7 mouse cellular contexts compared by ENCODE assay signal in the genomic region with DNA sequence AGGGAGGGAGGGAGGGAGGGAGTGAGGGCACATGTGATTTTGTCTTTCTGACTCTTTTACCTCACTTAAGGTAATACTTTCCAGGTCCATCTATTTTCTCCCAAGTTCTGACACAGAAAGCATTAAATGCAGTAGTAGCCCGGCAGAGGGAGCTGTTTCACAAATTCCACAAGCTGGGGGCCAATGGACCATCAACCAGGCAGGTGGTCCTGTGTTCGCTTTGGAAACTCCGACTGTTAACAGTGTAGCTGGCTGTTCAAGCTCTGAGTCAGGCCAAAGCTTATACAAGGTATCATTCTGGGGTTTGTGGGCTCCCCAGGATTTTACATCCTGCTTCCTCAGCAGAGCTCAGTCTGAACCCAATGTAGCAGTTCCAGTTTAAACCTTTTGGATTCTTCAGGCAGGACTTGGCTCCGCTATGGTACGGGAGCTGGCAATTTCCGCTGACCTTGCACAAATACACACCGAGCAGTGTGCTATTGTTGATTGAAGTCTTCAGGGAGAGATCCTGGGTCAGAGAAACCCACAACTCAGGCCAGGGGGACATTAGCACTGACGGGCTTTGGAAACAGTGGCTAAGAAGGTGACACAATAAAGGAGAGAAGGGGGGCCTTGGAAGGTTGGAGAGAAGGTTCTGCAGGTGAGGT.
A peak's percentile ranks its signal among the peaks of the same experiment; 100 is the strongest.
DNase-seq lines count a peak whose midpoint lies in the region; ATAC-seq and TF ChIP-seq lines count a peak whose summit lies in the region.

No protein-coding gene starts in this region.

- TF ChIP-seq EP300 in liver, embryonic 14.5 days (IDR thresholded peaks at IDR 0.05; ENCODE audit: low read depth), result no peak

- 45% methylated on average over 8 of the region's 8 CpGs for WGBS in liver, embryonic 12.5 days (ENCODE audit: insufficient replicate concordance)
- 42% methylated on average over 8 of the region's 8 CpGs for WGBS in embryonic facial prominence, embryonic 13.5 days
- WGBS in hindbrain, postnatal 0 days, result 43% methylated on average over 8 of the region's 8 CpGs
- WGBS in liver, embryonic 14.5 days (ENCODE audit: insufficient replicate concordance), result 38% methylated on average over 8 of the region's 8 CpGs

- TF ChIP-seq CTCF in hindbrain, postnatal 0 days (IDR thresholded peaks at IDR 0.05; ENCODE audit: low read depth), result peak; percentile 79
- TF ChIP-seq CTCF in liver, embryonic 14.5 days (IDR thresholded peaks at IDR 0.05; ENCODE audit: low read depth), result peak; percentile 50

- H3K36me3 ChIP-seq in liver, embryonic 12.5 days, result no peaks in the 10 kb centered on the region
- no peaks in the 10 kb centered on the region for H3K36me3 ChIP-seq in embryonic facial prominence, embryonic 13.5 days
- no peaks in the 10 kb centered on the region for H3K36me3 ChIP-seq in hindbrain, postnatal 0 days (ENCODE audit: insufficient read depth, low read length)
- no peaks in the 10 kb centered on the region for H3K36me3 ChIP-seq in liver, embryonic 14.5 days (replicated peaks; ENCODE audit: control insufficient read depth, insufficient read depth, low read depth)
- no peaks in the 10 kb centered on the region for H3K36me3 ChIP-seq in splenic B cell, adult 2 months (ENCODE audit: control insufficient read depth, insufficient read depth, low read length, poor library complexity, severe bottlenecking)

- peaks cover 4% of the 10 kb centered on the region; the same call in 1 of the 2 replicates for H3K4me1 ChIP-seq in liver, embryonic 12.5 days
- peaks cover 29% of the 10 kb centered on the region for H3K4me1 ChIP-seq in embryonic facial prominence, embryonic 13.5 days
- peaks cover 10% of the 10 kb centered on the region for H3K4me1 ChIP-seq in hindbrain, postnatal 0 days (ENCODE audit: insufficient read depth, low read length)
- no peaks in the 10 kb centered on the region; a peak in 1 of 4 replicates for H3K4me1 ChIP-seq in liver, embryonic 14.5 days (replicated peaks; ENCODE audit: control insufficient read depth in 2 of 2, insufficient read depth in 2 of 2, low read length in 1 of 2)

- H3K4me2 ChIP-seq in liver, embryonic 12.5 days, result no peak overlapping the region
- no peak overlapping the region for H3K4me2 ChIP-seq in embryonic facial prominence, embryonic 13.5 days
- H3K4me2 ChIP-seq in hindbrain, postnatal 0 days (ENCODE audit: low read depth, low read length), result no peak overlapping the region
- H3K4me2 ChIP-seq in liver, embryonic 14.5 days (ENCODE audit: low read depth), result no peak overlapping the region

- no peak overlapping the region for H3K4me3 ChIP-seq in liver, embryonic 12.5 days
- H3K4me3 ChIP-seq in embryonic facial prominence, embryonic 13.5 days, result no peak overlapping the region
- no peak overlapping the region for H3K4me3 ChIP-seq in hindbrain, postnatal 0 days (ENCODE audit: low read length)
- H3K4me3 ChIP-seq in liver, embryonic 14.5 days (ENCODE audit: insufficient read depth in 1 of 2, low read depth in 2 of 2, low read length in 2 of 2), result no peak overlapping the region

- no peak overlapping the region for H3K9ac ChIP-seq in liver, embryonic 12.5 days
- no peak overlapping the region for H3K9ac ChIP-seq in embryonic facial prominence, embryonic 13.5 days
- H3K9ac ChIP-seq in hindbrain, postnatal 0 days (replicated peaks; ENCODE audit: low read length), result no peak overlapping the region
- H3K9ac ChIP-seq in liver, embryonic 14.5 days (replicated peaks), result no peak overlapping the region

- H3K27ac ChIP-seq in liver, embryonic 12.5 days, result no peak overlapping the region
- no peak overlapping the region for H3K27ac ChIP-seq in embryonic facial prominence, embryonic 13.5 days
- H3K27ac ChIP-seq in hindbrain, postnatal 0 days, result no peak overlapping the region
- H3K27ac ChIP-seq in liver, embryonic 14.5 days, result no peak overlapping the region

- H3K9me3 ChIP-seq in liver, embryonic 12.5 days (replicated peaks), result no peaks in the 10 kb centered on the region
- H3K9me3 ChIP-seq in embryonic facial prominence, embryonic 13.5 days, result no peaks in the 10 kb centered on the region
- H3K9me3 ChIP-seq in hindbrain, postnatal 0 days (ENCODE audit: low read length), result no peaks in the 10 kb centered on the region
- no peaks in the 10 kb centered on the region for H3K9me3 ChIP-seq in liver, embryonic 14.5 days (ENCODE audit: control insufficient read depth, low read length)

- ATAC-seq in liver, embryonic 12.5 days, result no peak
- ATAC-seq in embryonic facial prominence, embryonic 13.5 days (ENCODE audit: insufficient number of reproducible peaks, insufficient read depth, low FRiP score, low TSS enrichment, low read depth), result peak; percentile 48; the same call in 1 of the 2 replicates
- 0 out of 2 replicates have a peak, but pooled peaks have one; percentile 50 for ATAC-seq in hindbrain, postnatal 0 days
- ATAC-seq in liver, embryonic 14.5 days (ENCODE audit: insufficient read depth), result no peak

- DNase-seq in liver, result peak; percentile 55
- peak; percentile 59 for DNase-seq in adrenal gland, postnatal 10 days
- DNase-seq in hindbrain, postnatal 0 days (ENCODE audit: low spot score), result peak; percentile 88
- peak in 1 of 3 experiments; percentile 6 for DNase-seq in liver, embryonic 14.5 days (ENCODE audit: low read depth in 3 of 3, low spot score in 3 of 3)
- DNase-seq in splenic B cell, adult 2 months (ENCODE audit: low read depth, low spot score), result peak; percentile 17

- H3K27me3 ChIP-seq in liver, embryonic 12.5 days (replicated peaks), result no peaks in the 10 kb centered on the region
- H3K27me3 ChIP-seq in embryonic facial prominence, embryonic 13.5 days, result peaks cover 6% of the 10 kb centered on the region; the same call in 1 of the 2 replicates
- H3K27me3 ChIP-seq in hindbrain, postnatal 0 days (ENCODE audit: insufficient read depth, low read length), result no peaks in the 10 kb centered on the region
- no peaks in the 10 kb centered on the region for H3K27me3 ChIP-seq in liver, embryonic 14.5 days (ENCODE audit: control insufficient read depth, insufficient read depth, low read length)
- H3K27me3 ChIP-seq in splenic B cell, adult 2 months (ENCODE audit: control insufficient read depth, insufficient read depth, low read length, poor library complexity, severe bottlenecking), result no peaks in the 10 kb centered on the region

Comparison
In these comparisons a context has a peak if more than half of its experiments do, and no peak if none do; other contexts are left out.
1. ATAC-seq: peak in embryonic facial prominence, embryonic 13.5 days (single experiment) and hindbrain, postnatal 0 days (single experiment); none in liver, embryonic 12.5 days (single experiment) and liver, embryonic 14.5 days (single experiment).